Mouse (Mus musculus) embryonic facial prominence, embryonic 14.5 days (tissue): ENCODE measurements at regions not wholly inside any gene's neighbourhood (a gene's known extent, or its start where the extent isn't known, plus 50 kb on each side); places are given as distances from the start of the nearest gene placed in this dataset.

Experiments
- ATAC-seq: fragments of 200-750 bp; cut with Nextera tagmentation; 2 replicates; pipeline ENCODE4 v1.8.0; 2017; ENCODE audit warnings: low read depth, moderate number of reproducible peaks, moderate TSS enrichment
- DNase-seq: peaks from one replicate; pipeline ENCODE4 v3.0.0-alpha.2; 2015; ENCODE audit warnings: low spot score
- H3K27ac ChIP-seq: fragments of 300-500 bp; sonication (generic); replicated peaks from 2 replicates; pipeline ENCODE4 v1.5.1; 2014; ENCODE audit warnings: low read depth, mild to moderate bottlenecking, low read length, moderate library complexity
- H3K27me3 ChIP-seq: fragments of 300-500 bp; sonication (generic); replicated peaks from 2 replicates; pipeline ENCODE4 v1.6.1; 2014; ENCODE audit warnings: low read length; ENCODE audit not compliant: control insufficient read depth, insufficient read depth
- H3K36me3 ChIP-seq: fragments of 300-500 bp; sonication (generic); 2 replicates; pipeline ENCODE4 v1.6.1; 2014; ENCODE audit warnings: low read length, mixed read lengths; ENCODE audit not compliant: control insufficient read depth, insufficient read depth
- H3K4me1 ChIP-seq: fragments of 300-500 bp; sonication (generic); 2 replicates; pipeline ENCODE4 v1.6.1; 2014; ENCODE audit warnings: antibody characterized with exemption, low read length; ENCODE audit not compliant: control insufficient read depth, insufficient read depth
- H3K4me2 ChIP-seq: fragments of 300-500 bp; sonication (generic); 2 replicates; pipeline ENCODE4 v1.6.1; 2014; ENCODE audit warnings: low read depth, mild to moderate bottlenecking, low read length, moderate library complexity, mixed read lengths
- H3K4me3 ChIP-seq: fragments of 300-500 bp; sonication (generic); 2 replicates; pipeline ENCODE4 v1.5.1; 2014; ENCODE audit warnings: low read depth, mild to moderate bottlenecking, low read length
- H3K9ac ChIP-seq: fragments of 300-500 bp; sonication (generic); 2 replicates; pipeline ENCODE4 v1.6.1; 2014; ENCODE audit warnings: low read depth, mild to moderate bottlenecking, low read length, moderate library complexity, mixed read lengths
- H3K9me3 ChIP-seq: fragments of 300-500 bp; sonication (generic); 2 replicates; pipeline ENCODE4 v1.6.1; 2016; ENCODE audit warnings: low read length; ENCODE audit not compliant: control insufficient read depth
- WGBS: fragments of 180-500 bp; shearing (Covaris S2); extraction: QIAGEN DNeasy Blood & Tissue Kit; methylation state at CpG from one replicate; pipeline ENCODE4 v1.1.7; 2014; 5-methylcytosine and 5-hydroxymethylcytosine counted together

DNA sequence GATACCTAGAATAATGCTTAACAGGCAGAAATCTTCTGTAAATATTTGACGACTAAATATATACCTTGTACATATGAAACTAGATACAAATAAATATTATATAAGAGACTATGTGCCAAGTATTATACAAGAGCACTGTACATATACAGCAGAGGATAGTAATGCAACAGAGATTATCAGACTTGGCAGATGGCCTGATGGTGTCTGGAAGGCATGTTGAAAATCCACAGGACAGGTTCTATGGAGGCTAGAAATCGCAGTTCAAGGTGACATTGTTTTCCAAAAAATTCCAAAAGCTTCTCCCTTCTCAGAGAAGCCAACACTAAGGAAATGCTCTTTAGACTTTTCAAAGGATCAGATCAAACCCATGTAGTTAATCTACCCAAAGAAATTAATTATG, 126.9 kb upstream of the Mrps30 start:
- Histone ChIP-seq H3K4me2 (no peak overlapping the region), H3K9me3 (no peaks in the 10 kb centered on the region), H3K27ac (no peak overlapping the region), H3K4me3 (no peak overlapping the region), H3K9ac (no peak overlapping the region), H3K4me1 (no peaks in the 10 kb centered on the region), H3K27me3 (no peaks in the 10 kb centered on the region), H3K36me3 (no peaks in the 10 kb centered on the region)
- DNase-seq: no peak
- WGBS: 79% methylated on average over 2 of the region's 2 CpGs
- ATAC-seq: no peak

DNA sequence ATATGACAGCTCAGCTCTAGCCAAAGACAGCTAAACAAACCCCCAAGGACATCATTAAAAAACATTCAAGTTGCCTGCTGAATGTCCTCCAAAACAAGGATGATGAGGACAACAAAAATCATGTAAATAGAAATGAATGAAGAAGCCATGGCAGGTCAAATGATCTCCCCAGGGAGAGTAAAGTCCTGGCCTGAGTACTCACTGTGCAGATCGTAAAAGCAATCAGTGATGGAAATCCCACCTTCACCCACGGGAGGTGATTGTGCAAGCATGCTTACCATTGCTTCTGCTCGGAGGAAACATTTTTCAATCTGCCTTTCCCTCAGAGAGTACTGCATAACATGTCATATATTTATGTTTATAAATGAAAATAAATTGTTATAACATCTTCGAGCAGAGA, 119.1 kb upstream of the Mrps30 start:
- no peak overlapping the region for H3K4me3 ChIP-seq
- H3K9ac ChIP-seq: no peak overlapping the region
- ATAC-seq (no peak), DNase-seq (peak; percentile 56)
- no peaks in the 10 kb centered on the region for H3K27me3 ChIP-seq
- 55% methylated on average over 4 of the region's 4 CpGs for WGBS
- no peaks in the 10 kb centered on the region for H3K9me3 ChIP-seq
- H3K36me3 ChIP-seq: no peaks in the 10 kb centered on the region
- no peak overlapping the region for H3K27ac ChIP-seq
- H3K4me2 ChIP-seq: no peak overlapping the region
- H3K4me1 ChIP-seq: no peaks in the 10 kb centered on the region

- DNase-seq (no peak), ATAC-seq (no peak)
- no peak overlapping the region for H3K27ac ChIP-seq
- WGBS: 39% methylated on average over 3 of the region's 3 CpGs
- no peaks in the 10 kb centered on the region for H3K27me3 ChIP-seq
- H3K4me2 ChIP-seq: no peak overlapping the region
- no peaks in the 10 kb centered on the region for H3K4me1 ChIP-seq
- H3K9ac ChIP-seq: no peak overlapping the region
- H3K9me3 ChIP-seq: no peaks in the 10 kb centered on the region
- H3K4me3 ChIP-seq: no peak overlapping the region
- H3K36me3 ChIP-seq: no peaks in the 10 kb centered on the region
These were observed 103.6 kb upstream of the Mrps30 start for GRCm38 (mm10) chr13:118490610-118491009.

- ATAC-seq (no peak), DNase-seq (no peak)
- H3K36me3 ChIP-seq: no peaks in the 10 kb centered on the region
- no peak overlapping the region for H3K4me3 ChIP-seq
- H3K27me3 ChIP-seq: no peaks in the 10 kb centered on the region
- H3K4me2 ChIP-seq: no peak overlapping the region
- no peaks in the 10 kb centered on the region for H3K4me1 ChIP-seq
- H3K9me3 ChIP-seq: no peaks in the 10 kb centered on the region
- 50% methylated on average over 8 of the region's 8 CpGs for WGBS
- no peak overlapping the region for H3K27ac ChIP-seq
- H3K9ac ChIP-seq: no peak overlapping the region
These were observed 96.0 kb upstream of the Mrps30 start for GRCm38 (mm10) chr13:118483031-118483430.

GRCm38 (mm10) chr13:118480237-118480636, 93.2 kb upstream of the Mrps30 start:
- no peak overlapping the region for H3K4me3 ChIP-seq
- H3K9me3 ChIP-seq: no peaks in the 10 kb centered on the region
- ATAC-seq: no peak
- H3K4me2 ChIP-seq: no peak overlapping the region
- DNase-seq: no peak
- H3K27ac ChIP-seq: no peak overlapping the region
- 83% methylated on average over 1 of the region's 1 CpGs for WGBS
- no peaks in the 10 kb centered on the region for H3K27me3 ChIP-seq
- no peak overlapping the region for H3K9ac ChIP-seq
- no peaks in the 10 kb centered on the region for H3K4me1 ChIP-seq
- H3K36me3 ChIP-seq: no peaks in the 10 kb centered on the region

DNA sequence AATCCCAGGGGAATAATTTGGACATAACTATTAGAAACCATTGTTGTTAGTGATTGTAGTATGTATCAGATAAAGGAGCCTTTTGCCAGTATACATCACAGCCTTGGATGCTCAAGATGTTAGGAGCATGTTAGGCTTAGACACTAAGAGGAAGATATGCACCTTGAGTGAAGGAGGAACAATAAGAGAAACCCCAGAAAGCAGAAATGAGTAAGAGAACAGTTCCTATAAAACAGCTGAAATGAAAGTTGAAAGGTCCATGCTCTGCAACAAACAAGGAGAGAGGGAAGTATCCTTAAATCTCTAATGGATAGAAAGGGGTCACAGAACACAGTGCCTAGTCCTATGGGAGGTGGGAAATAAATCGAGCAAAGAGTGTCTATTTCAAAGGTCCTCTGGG, 91.4 kb upstream of the Mrps30 start:
- ATAC-seq (no peak), DNase-seq (no peak)
- Histone ChIP-seq H3K9me3 (no peaks in the 10 kb centered on the region), H3K27ac (no peak overlapping the region), H3K4me1 (no peaks in the 10 kb centered on the region), H3K4me3 (no peak overlapping the region), H3K4me2 (no peak overlapping the region), H3K9ac (no peak overlapping the region), H3K27me3 (no peaks in the 10 kb centered on the region), H3K36me3 (no peaks in the 10 kb centered on the region)
- 52% methylated on average over 1 of the region's 1 CpGs for WGBS

DNA sequence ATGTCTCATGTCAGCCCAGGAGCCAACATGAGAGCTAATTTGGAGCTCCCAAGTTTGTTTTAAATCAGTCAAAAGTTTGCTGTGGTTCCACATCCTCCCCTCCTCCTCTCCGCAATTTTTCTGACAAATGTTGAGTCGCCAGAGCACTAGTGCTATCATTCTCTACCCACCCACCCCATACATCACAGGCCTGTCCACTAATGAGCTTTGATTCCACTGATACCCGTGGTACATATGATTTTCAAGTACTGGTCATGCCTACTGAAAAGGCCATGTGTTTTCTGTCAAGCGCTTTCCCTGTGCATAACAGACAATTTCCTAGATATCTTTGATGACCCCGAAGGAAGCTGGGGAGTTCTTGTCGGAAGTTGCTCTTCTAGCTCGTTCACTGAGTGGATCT, 85.5 kb upstream of the Mrps30 start:
- DNase-seq (no peak), ATAC-seq (no peak)
- Histone ChIP-seq H3K4me3 (no peak overlapping the region), H3K9ac (no peak overlapping the region), H3K4me2 (no peak overlapping the region), H3K27me3 (no peaks in the 10 kb centered on the region), H3K4me1 (peaks cover 6% of the 10 kb centered on the region; the same call in 1 of the 2 replicates), H3K9me3 (no peaks in the 10 kb centered on the region), H3K36me3 (no peaks in the 10 kb centered on the region), H3K27ac (no peak overlapping the region)
- 44% methylated on average over 7 of the region's 7 CpGs for WGBS

- peak overlapping the region; percentile 19; the same call in 1 of the 2 replicates for H3K4me2 ChIP-seq
- no peaks in the 10 kb centered on the region for H3K36me3 ChIP-seq
- DNase-seq (peak; percentile 67), ATAC-seq (no peak)
- 0 out of 2 replicates have a peak, but pooled peaks cover 8% of the 10 kb centered on the region for H3K4me1 ChIP-seq
- no peaks in the 10 kb centered on the region for H3K27me3 ChIP-seq
- H3K4me3 ChIP-seq: no peak overlapping the region
- no peaks in the 10 kb centered on the region for H3K9me3 ChIP-seq
- WGBS: 42% methylated on average over 9 of the region's 9 CpGs
- no peak overlapping the region for H3K9ac ChIP-seq
- H3K27ac ChIP-seq: peak overlapping the region; percentile 45
These were observed 72.8 kb upstream of the Mrps30 start for GRCm38 (mm10) chr13:118459672-118460384.

DNA sequence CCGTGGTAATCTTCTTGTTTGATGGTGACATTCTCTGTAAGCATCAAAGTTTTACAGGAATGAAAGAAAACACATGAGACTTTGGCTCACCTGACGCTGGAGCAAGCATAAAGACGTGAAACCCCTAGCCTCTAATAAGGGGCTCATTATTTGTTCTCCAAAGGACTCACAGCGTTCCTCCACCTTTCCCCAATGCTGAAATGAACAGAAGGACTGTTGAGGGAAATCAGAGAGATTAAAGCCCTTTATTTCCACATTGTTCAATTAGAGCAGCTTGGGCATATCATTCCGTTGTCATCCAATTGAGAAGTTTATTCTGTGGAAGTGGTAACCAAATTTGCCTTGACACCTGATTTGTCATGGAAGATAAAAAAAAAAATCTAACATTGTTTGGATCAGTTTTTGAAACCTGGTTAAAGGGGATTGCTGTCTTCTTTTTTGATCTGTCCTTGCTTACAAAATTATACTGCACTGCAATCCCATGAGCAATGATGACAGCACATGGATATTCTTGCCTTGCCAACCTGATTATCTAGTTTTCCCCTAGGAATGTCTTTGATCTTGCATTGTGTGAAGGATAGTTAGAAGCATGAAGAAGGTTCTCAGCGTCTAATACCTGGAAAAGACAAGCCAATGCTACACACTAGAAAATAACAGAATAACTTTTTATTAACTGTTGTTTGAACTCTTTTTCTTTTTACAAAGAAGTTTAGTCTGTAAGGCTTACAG, 62.1 kb upstream of the Mrps30 start:
- Histone ChIP-seq H3K4me3 (no peak overlapping the region), H3K9ac (no peak overlapping the region), H3K36me3 (no peaks in the 10 kb centered on the region), H3K9me3 (no peaks in the 10 kb centered on the region), H3K27me3 (no peaks in the 10 kb centered on the region), H3K4me1 (no peaks in the 10 kb centered on the region), H3K27ac (no peak overlapping the region), H3K4me2 (no peak overlapping the region)
- WGBS: 52% methylated on average over 6 of the region's 6 CpGs
- no peak; the same call in 1 of the 2 replicates for ATAC-seq
- no peak for DNase-seq
